Mouse (Mus musculus): ENCODE data around the gene Smox.

Gene Smox

GRCm38 (mm10) chr2:131486046-131486445, 5.2 kb upstream of the Smox start:
- no peak for DNase-seq

GRCm38 (mm10) chr2:131487337-131487736, 4.0 kb upstream of the Smox start:
- no peak for DNase-seq

- no peak for DNase-seq
These were observed 3.0 kb upstream of the Smox start for GRCm38 (mm10) chr2:131488261-131488660.

DNA sequence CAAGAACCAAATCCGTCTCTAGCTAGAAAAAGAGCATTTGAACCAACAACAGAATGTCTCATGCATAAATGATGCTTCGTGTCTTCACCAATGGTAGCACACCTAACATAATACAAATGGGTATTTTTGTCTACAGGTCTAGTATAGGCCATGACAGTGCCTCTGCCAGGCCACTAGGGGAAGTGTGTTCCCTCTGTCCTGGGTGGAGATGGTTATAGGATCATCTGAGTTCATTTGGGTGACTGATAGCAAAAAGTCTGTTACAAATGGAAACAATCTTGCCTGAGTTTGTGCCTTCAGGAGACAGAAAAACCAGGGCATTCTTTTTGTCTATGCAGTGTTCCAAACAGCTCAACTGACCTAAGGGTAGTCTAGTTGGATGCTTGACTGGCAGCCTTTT, 2.4 kb upstream of the Smox start:
- DNase-seq = no peak

DNA sequence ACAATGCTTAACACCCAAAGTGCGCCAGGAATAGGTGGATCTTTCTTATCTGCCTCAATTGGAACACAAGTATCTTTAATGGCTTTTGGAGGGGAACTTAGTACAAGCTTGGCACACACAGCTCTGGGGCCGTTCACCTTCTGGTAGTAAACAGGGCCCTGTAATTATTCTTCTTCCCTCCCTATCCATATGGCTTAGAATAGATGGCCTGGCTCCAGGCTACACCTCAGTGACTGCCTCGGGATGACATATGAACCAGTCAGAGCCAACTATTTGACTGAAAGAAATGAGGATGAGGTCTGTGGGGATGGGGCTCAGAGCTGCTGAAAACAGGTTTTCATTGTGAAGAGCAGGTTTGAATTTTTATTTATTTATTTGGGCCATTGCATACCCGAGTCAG, 1.7 kb upstream of the Smox start:
- no peak for DNase-seq

GRCm38 (mm10) chr2:131491707-131492595, 655 bp downstream of the Smox start:
- peak; percentile 93 for DNase-seq

GRCm38 (mm10) chr2:131492596-131493139, 1.4 kb downstream of the Smox start:
- DNase-seq = no peak

GRCm38 (mm10) chr2:131493446-131493845, 2.1 kb downstream of the Smox start:
- DNase-seq = no peak

DNA sequence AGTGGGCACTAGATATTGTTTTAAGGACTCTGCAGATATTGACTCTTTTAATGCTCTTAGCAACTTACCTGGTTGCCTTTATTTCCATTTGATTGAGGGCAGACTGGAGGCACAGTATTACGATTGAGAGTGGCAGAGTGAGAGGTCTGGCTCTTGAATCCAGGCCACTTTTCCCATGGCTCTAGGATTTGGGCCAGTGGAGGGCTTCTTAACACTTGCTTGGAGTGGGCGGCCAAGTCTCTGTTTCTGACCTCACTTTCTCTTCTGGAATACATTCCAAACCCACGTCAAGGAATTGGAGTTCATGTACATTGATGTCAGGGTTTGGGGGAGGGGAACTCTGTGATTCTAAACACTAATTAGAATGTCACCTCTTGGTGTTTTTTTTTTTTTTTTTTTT, 4.0 kb downstream of the Smox start:
- DNase-seq = no peak

DNA sequence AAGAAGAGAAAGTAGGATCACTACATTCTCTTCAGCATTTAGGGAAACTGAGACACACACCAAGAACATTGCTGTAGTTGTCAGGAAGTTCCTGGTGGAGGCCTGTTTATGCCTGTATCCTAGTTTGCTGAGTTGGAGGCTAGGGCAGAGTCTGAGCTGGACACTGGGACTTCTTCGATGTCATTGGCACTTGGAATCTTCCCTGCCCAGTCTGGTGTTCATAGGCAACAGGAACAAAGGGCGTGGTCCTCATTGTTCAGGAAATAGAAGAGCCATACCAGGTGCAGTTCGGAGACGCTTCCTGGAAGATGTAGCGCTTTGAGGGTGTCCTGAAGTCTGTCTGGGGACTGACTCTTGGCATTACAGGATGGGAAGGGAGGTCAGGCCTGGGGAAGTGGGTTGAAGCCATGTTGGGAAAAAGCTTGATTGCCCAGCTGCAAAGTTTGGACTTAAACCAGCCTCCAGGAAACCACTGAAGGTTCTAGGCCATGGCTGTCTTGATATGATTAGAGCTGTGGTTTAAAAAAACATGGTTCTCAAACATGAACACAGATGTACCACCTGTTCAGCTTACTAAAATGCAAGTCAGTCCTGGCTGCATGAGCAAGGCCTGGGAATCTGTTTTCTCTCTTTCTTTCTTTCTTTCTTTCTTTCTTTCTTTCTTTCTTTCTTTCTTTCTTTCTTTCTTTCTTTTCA, 5.0 kb downstream of the Smox start:
- DNase-seq = no peak

- no peak for DNase-seq
These were observed 6.0 kb downstream of the Smox start for GRCm38 (mm10) chr2:131497224-131497856.

DNA sequence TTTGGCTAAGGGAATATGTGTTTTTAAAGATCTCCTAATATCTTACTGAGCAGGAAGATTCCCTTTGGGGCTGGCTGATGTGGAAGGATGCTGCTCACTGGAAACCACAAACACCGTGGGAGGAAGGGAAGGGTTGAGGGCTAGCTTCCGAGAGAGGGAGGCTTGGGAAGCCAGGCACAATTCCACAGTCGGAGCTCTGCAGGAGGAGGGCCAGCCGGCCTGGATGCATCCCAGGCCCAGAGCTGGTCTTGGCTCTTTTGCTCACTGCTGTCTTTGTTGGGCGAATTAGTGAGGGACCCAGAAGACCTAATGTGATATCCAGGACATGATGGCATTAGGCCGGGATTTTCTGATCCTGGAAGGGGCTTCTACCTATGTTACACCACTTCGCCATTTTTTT, 6.9 kb downstream of the Smox start:
- no peak for DNase-seq

GRCm38 (mm10) chr2:131499290-131499845, 8.1 kb downstream of the Smox start:
- DNase-seq = peak; percentile 9

- DNase-seq = no peak
These were observed 10.6 kb downstream of the Smox start for GRCm38 (mm10) chr2:131501886-131502285.

- DNase-seq = no peak
These were observed 11.3 kb downstream of the Smox start for GRCm38 (mm10) chr2:131502561-131502960.

DNA sequence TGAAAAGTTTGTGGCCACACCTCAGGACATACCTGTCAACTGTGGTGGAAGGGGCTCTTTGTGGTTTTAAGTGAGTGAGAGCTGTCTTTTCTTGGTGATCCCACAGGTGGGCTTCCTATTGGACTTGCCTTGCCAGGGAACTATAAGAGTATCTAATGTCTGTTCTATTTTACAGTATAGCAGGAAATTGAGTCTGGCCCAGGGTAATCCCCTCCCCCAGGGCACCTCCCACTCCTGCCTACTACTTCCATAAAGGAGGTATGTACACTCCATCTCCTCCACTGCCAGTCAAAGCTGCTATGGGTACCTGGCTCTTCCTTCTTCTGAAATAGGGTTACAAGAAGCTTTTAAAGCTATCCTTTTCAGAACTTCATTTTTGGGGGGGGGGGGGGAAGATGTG, 14.1 kb downstream of the Smox start:
- no peak for DNase-seq

DNA sequence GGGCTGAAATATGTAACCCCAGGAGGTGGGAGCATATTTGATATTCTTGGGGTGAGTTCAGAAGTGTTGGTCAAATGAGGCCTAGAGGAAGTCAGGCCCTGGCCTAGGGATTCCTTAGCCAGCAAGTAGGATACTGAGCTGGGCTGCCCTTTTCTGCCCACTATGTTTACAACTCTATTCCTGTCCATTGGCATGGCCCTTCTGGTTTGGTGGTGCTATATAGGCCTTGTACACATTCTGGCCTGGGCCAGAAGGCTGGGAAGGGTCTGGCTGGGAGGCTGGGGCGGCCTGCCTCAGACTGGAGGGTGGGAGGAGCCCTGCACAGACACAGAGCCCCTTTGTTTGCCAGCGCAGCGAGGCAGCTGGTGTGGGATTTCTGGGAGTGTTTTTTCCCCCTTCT, 15.1 kb downstream of the Smox start:
- no peak for DNase-seq

- DNase-seq = no peak
These were observed 17.2 kb downstream of the Smox start for GRCm38 (mm10) chr2:131508501-131508900.

DNA sequence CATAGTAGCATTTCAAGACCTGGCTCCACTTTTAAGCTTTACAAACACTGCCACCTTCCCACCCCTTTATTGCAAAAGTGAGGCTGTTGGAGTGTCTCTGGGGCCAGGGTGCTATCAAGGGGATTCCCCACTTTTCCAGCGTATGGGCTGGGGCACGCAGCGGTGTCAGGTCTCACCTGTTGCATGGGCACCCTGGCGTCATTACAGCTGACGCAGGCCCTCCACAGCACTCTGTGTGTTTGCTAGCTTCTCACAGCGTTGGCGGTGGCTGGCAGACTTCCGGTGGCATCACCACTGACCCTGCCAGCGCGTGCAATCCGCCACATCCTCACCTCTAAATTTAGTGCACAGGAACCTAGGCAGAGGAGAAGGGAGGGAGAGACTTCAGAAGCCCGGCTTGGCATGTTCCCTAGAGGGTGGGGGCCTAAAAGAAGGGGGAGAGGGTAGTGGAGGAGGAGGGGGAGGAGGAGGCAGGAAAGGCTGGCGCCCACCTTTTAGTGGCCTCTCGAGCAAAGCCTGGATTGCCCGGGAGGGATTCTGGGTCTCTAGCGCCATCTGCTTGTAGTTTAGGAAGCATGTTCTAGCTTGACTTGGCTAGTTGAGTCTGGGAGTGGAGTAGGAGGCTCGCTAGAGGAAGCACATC, 18.5 kb downstream of the Smox start:
- DNase-seq = peak; percentile 74

- no peak for DNase-seq
These were observed 19.2 kb downstream of the Smox start for GRCm38 (mm10) chr2:131510531-131510930.

- DNase-seq = no peak
These were observed 22.2 kb downstream of the Smox start for GRCm38 (mm10) chr2:131513477-131513876.

GRCm38 (mm10) chr2:131514055-131514621, 22.8 kb downstream of the Smox start:
- DNase-seq = no peak

All from thymus, postnatal 4 days (tissue).